Mouse (Mus musculus) lung, postnatal 0 days (tissue): ENCODE data around the gene Osbpl2. TPM values are rescaled to one million over a fixed set of nuclear protein-coding genes. Genes with fewer than 3 reads are reported as not detected.
"Not testable (repeated sequence)": the region's sequence is repeated elsewhere in the genome, so short reads cannot be mapped to it uniquely, and the experiment has no call there.

Experiments used
- ATAC-seq: fragments of 200-750 bp; cut with Nextera tagmentation; 2 replicates; pipeline ENCODE4 v1.8.0; 2017; ENCODE audit warnings: moderate library complexity
- DNase-seq: peaks from one replicate; pipeline ENCODE4 v3.0.0-alpha.2; 2016; ENCODE audit warnings: low spot score
- H3K27ac ChIP-seq: fragments of 300-500 bp; sonication (generic); 2 replicates; pipeline ENCODE4 v1.5.1; 2014; ENCODE audit warnings: antibody characterized with exemption, mild to moderate bottlenecking, low read length, mixed read lengths
- H3K27me3 ChIP-seq: fragments of 300-500 bp; sonication (generic); replicated peaks from 2 replicates; pipeline ENCODE4 v1.6.1; 2014; ENCODE audit warnings: low read length, mixed read lengths; ENCODE audit not compliant: insufficient read depth
- H3K36me3 ChIP-seq: fragments of 300-500 bp; sonication (generic); 2 replicates; pipeline ENCODE4 v1.6.1; 2014; ENCODE audit warnings: low read length, mixed read lengths; ENCODE audit not compliant: insufficient read depth
- H3K4me1 ChIP-seq: fragments of 300-500 bp; sonication (generic); 2 replicates; pipeline ENCODE4 v1.6.1; 2014; ENCODE audit warnings: antibody characterized with exemption, low read depth, low read length, mixed read lengths; ENCODE audit not compliant: insufficient read depth
- H3K4me2 ChIP-seq: fragments of 300-500 bp; sonication (generic); replicated peaks from 2 replicates; pipeline ENCODE4 v1.6.1; 2014; ENCODE audit warnings: low read depth, mild to moderate bottlenecking, low read length, moderate library complexity, mixed read lengths
- H3K4me3 ChIP-seq: fragments of 300-500 bp; sonication (generic); 2 replicates; pipeline ENCODE4 v1.5.1; 2014; ENCODE audit warnings: low read depth, low read length
- H3K9ac ChIP-seq: fragments of 300-500 bp; sonication (generic); replicated peaks from 2 replicates; pipeline ENCODE4 v1.6.1; 2014; ENCODE audit warnings: low read depth, mild to moderate bottlenecking
- H3K9me3 ChIP-seq: fragments of 300-500 bp; sonication (generic); 2 replicates; pipeline ENCODE4 v1.6.1; 2016; ENCODE audit warnings: low read length, mixed read lengths
- CTCF ChIP-seq: IDR thresholded peaks from 2 replicates; pipeline ENCODE4 v1.5.1; 2016; ENCODE audit warnings: antibody characterized with exemption, mild to moderate bottlenecking
- EP300 ChIP-seq: IDR thresholded peaks from 2 replicates; pipeline ENCODE4 v1.6.1; 2016; ENCODE audit warnings: antibody characterized with exemption, mild to moderate bottlenecking, control low read depth
- WGBS: fragments of 180-500 bp; shearing (Covaris S2); extraction: QIAGEN DNeasy Blood & Tissue Kit; methylation state at CpG from one replicate; pipeline ENCODE4 v1.1.7; 2014; 5-methylcytosine and 5-hydroxymethylcytosine counted together
- polyA plus RNA-seq: library from polyadenylated mRNA; unstranded; fragments of >200 nt; fragmentation: Nextera tagmentation; extraction: Ambion mirVana; gene quantifications from 2 replicates; pipeline ENCODE4 v1.2.1, GENCODE M21; 2015

Gene Osbpl2
- polyA plus RNA-seq, 1 experiment from 2014 or later: 36.1 TPM

DNA sequence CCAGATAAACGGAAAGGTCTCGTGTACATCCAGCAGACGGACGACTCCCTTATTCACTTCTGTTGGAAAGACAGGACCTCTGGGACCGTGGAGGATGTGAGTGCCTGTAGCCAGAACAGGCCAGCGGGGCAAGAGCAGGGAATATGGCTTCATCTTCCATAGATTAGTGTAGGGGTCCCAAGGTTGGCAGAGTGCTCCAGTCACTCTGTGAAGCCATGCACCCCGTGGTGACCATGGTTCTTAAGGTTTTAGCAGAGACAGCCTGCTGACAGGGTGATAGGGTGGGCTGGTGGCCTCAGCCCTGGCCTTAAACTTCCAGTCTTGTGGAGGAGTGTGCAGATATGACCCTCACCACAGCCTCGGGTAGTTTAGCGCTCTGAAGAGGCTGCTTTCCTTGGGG, 53.0 kb downstream of the Osbpl2 start:
- peak overlapping the region; percentile 98 for H3K4me3 ChIP-seq
- H3K27ac ChIP-seq: peak overlapping the region; percentile 96
- H3K9me3 ChIP-seq: no peaks in the 10 kb centered on the region

DNA sequence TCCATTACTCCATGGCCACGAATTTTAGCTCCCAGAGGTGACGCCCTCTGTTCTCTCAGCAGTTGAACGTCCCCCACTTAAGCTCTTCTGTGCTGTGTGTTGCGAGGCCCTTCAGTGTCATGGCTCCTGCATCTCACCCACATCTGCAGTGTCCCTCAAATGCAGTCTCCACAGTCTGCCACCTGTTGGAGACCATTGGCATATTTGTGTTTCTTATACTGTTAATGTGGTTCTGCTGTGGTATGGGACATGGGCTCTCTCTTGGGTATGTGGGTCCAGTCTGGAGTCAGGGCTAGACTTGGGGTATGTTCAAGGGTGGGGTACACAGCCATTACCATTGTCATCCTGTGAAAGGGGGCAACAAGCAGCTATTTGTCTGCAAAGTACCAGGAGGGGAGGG, 54.1 kb downstream of the Osbpl2 start:
- peaks cover 7% of the 10 kb centered on the region; the same call in 1 of the 2 replicates for H3K4me1 ChIP-seq
- no peaks in the 10 kb centered on the region for H3K27me3 ChIP-seq
- no peaks in the 10 kb centered on the region for H3K9me3 ChIP-seq
- no peak for ATAC-seq
- H3K27ac ChIP-seq: no peak overlapping the region
- H3K36me3 ChIP-seq: peaks cover 26% of the 10 kb centered on the region
- no peak overlapping the region for H3K4me3 ChIP-seq
- TF ChIP-seq CTCF (peak; percentile 62), EP300 (no peak)
- peak overlapping the region; percentile 75; the same call in 1 of the 2 replicates for H3K4me2 ChIP-seq
- H3K9ac ChIP-seq: no peak overlapping the region
- DNase-seq: peak; percentile 43
- 71% methylated on average over 4 of the region's 4 CpGs for WGBS

More for the DNA sequence above, 53.0 kb downstream of the Osbpl2 start:
- 3% methylated on average over 8 of the region's 9 CpGs for WGBS
- peak overlapping the region; percentile 75 for H3K4me2 ChIP-seq
- H3K4me1 ChIP-seq: peaks cover 7% of the 10 kb centered on the region; the same call in 1 of the 2 replicates
- TF ChIP-seq EP300 (no peak), CTCF (no peak)
- ATAC-seq (no peak), DNase-seq (peak; percentile 13)
- H3K27me3 ChIP-seq: no peaks in the 10 kb centered on the region
- H3K36me3 ChIP-seq: peaks cover 20% of the 10 kb centered on the region
- peak overlapping the region; percentile 95 for H3K9ac ChIP-seq

GRCm38 (mm10) chr2:180173711-180174110, 54.6 kb downstream of the Osbpl2 start:
- not testable (repeated sequence) for H3K9ac ChIP-seq, H3K27me3 ChIP-seq, H3K4me3 ChIP-seq, ATAC-seq, H3K9me3 ChIP-seq, H3K4me1 ChIP-seq, H3K27ac ChIP-seq
- peak; percentile 16 for DNase-seq
- H3K36me3 ChIP-seq: peaks cover 26% of the 10 kb centered on the region
- H3K4me2 ChIP-seq: 0 out of 2 replicates have a peak overlapping the region, but pooled peaks have one; percentile 75
- WGBS: 50% methylated on average over 8 of the region's 8 CpGs

DNA sequence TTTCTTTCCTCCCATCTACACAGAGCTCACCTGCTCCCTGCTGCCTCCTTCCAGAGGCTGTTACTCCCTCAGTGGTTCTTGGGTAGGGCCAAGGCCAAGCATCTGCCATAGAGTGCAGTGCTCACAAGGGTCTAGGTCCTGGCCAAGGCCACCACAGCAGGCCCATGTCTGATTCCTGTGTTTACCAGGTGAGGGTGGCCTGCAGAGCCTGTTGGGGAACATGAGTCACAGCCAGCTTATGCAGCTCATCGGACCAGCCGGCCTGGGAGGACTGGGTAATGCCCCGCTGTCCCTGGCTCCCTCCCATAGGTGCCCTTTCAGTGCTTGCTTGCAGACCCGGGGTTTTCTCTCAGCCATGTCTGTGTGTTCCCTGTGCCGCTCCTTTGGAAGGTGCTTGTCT, 55.0 kb downstream of the Osbpl2 start:
- H3K9me3 ChIP-seq: no peaks in the 10 kb centered on the region
- H3K27me3 ChIP-seq: no peaks in the 10 kb centered on the region
- H3K4me2 ChIP-seq: no peak overlapping the region
- H3K9ac ChIP-seq: no peak overlapping the region
- H3K27ac ChIP-seq: no peak overlapping the region
- H3K36me3 ChIP-seq: peaks cover 30% of the 10 kb centered on the region
- TF ChIP-seq CTCF (no peak), EP300 (no peak)
- H3K4me1 ChIP-seq: peaks cover 7% of the 10 kb centered on the region; the same call in 1 of the 2 replicates
- no peak overlapping the region for H3K4me3 ChIP-seq
- ATAC-seq: no peak
- DNase-seq: peak; percentile 20
- WGBS: 73% methylated on average over 5 of the region's 5 CpGs

DNA sequence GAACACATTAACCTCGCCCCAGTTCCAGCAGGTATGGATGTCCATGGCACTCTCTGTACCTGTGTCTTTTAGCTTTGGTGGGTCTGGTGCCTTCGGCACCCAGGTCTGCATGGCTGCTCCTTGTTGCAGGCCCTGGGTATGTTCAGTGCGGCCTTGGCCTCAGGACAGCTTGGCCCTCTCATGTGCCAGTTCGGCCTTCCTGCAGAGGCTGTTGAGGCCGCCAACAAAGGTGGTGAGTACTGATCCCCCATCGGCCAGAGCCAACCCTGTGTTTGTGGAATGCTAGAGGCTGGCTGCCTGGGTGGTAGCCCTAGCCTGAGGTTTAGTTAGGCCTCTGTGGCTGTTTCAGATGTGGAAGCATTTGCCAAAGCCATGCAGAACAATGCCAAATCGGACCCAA, 56.6 kb downstream of the Osbpl2 start:
- no peaks in the 10 kb centered on the region for H3K27me3 ChIP-seq
- TF ChIP-seq CTCF: no peak
- no peak overlapping the region for H3K4me2 ChIP-seq
- H3K9me3 ChIP-seq: no peaks in the 10 kb centered on the region
- no peak overlapping the region for H3K4me3 ChIP-seq
- no peak for ATAC-seq
- peaks cover 7% of the 10 kb centered on the region; the same call in 1 of the 2 replicates for H3K4me1 ChIP-seq
- H3K9ac ChIP-seq: no peak overlapping the region
- H3K27ac ChIP-seq: no peak overlapping the region
- no peak for DNase-seq
- 78% methylated on average over 7 of the region's 7 CpGs for WGBS
- H3K36me3 ChIP-seq: peaks cover 44% of the 10 kb centered on the region

- no peak overlapping the region for H3K4me2 ChIP-seq
- no peaks in the 10 kb centered on the region for H3K4me1 ChIP-seq
- H3K9ac ChIP-seq: no peak overlapping the region
- no peak for TF ChIP-seq EP300
- TF ChIP-seq CTCF: no peak
- H3K27ac ChIP-seq: no peak overlapping the region
- no peaks in the 10 kb centered on the region for H3K9me3 ChIP-seq
- H3K4me3 ChIP-seq: no peak overlapping the region
- 72% methylated on average over 9 of the region's 9 CpGs for WGBS
- H3K36me3 ChIP-seq: peaks cover 64% of the 10 kb centered on the region
- DNase-seq: no peak
- no peaks in the 10 kb centered on the region for H3K27me3 ChIP-seq
- no peak for ATAC-seq
Measured at GRCm38 (mm10) chr2:180181542-180181941, 62.4 kb downstream of the Osbpl2 start.
